Mouse (Mus musculus) cortical plate, adult 2 months (tissue): ENCODE results near the gene Cadm3.

Experiments used
- CTCF ChIP-seq: fragments of 200-500 bp; IDR thresholded peaks from 2 replicates; pipeline ENCODE4 v1.5.1; 2011; ENCODE audit warnings: mild to moderate bottlenecking, control low read depth, low read length; ENCODE audit not compliant: insufficient read depth; ENCODE audit errors: extremely low read depth
- POLR2A ChIP-seq: fragments of 200-500 bp; IDR thresholded peaks from 2 replicates; pipeline ENCODE4 v1.6.1; 2011; ENCODE audit warnings: mild to moderate bottlenecking, low read length, control low read depth; ENCODE audit not compliant: insufficient read depth; ENCODE audit errors: extremely low read depth

- TF ChIP-seq CTCF, result no peak
- TF ChIP-seq POLR2A, result no peak
Observed at GRCm38 (mm10) chr1:173409066-173409465, 41.6 kb upstream of the Cadm3 start.
